Mouse (Mus musculus): ENCODE data around the gene Lamp3. TPM values are rescaled to one million over a fixed set of nuclear protein-coding genes. Genes with fewer than 3 reads are reported as not detected.
"Not testable (repeated sequence)": the region's sequence is repeated elsewhere in the genome, so short reads cannot be mapped to it uniquely, and the experiment has no call there.

Lamp3 gene
- polyA plus RNA-seq, 1 experiment from 2014 or later, result not detected

DNA sequence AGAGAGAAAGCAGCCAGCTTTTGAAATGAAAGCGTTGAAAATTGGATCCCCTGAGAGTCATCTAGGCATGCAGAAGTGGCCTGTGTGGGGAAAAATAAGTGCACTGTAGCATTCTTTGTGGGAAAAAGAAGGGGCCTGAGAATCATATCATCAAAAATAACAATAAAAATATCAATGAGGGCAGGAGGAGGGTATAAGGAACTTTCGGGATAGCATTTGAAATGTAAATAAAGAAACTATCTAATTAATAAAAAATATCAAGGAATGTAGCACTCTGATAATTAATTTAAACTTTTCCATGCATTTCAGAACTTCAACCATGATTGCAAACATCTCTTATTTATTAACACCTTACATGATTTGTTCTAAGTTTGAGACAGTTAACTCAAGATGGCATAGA is 94.4 kb downstream of the Lamp3 start, which contains the start of gene Olfr170:
TSS of gene Olfr170 (minus strand) at position 101 of the 400 bp plus-strand sequence.
- H3K9me3 ChIP-seq (ENCODE audit: control insufficient read depth, low read length); ATAC-seq (ENCODE audit: low read depth); H3K4me2 ChIP-seq (ENCODE audit: low read depth, low read length); H3K9ac ChIP-seq (replicated peaks; ENCODE audit: low read depth, low read length); H3K27me3 ChIP-seq (ENCODE audit: control insufficient read depth, insufficient read depth, low read length); H3K4me1 ChIP-seq (ENCODE audit: control insufficient read depth, insufficient read depth, low read length); H3K36me3 ChIP-seq (ENCODE audit: control insufficient read depth, insufficient read depth, low read length); H3K4me3 ChIP-seq (ENCODE audit: low read depth, low read length); H3K27ac ChIP-seq (ENCODE audit: low read depth, low read length): not testable (repeated sequence)
- WGBS, result 89% methylated on average over 2 of the region's 2 CpGs

Other genes starting within 250 kb of the Lamp3 start
- not detected in 2 replicates for gene Olfr166, start 222.7 kb downstream of the Lamp3 start, polyA plus RNA-seq (2014; fragmentation: Nextera tagmentation; extraction: Ambion mirVana)
- gene Olfr167, start 184.1 kb downstream of the Lamp3 start, polyA plus RNA-seq (2014; fragmentation: Nextera tagmentation; extraction: Ambion mirVana), result not detected in 2 replicates
- not detected in 2 replicates for gene Olfr168, start 170.8 kb downstream of the Lamp3 start, polyA plus RNA-seq (2014; fragmentation: Nextera tagmentation; extraction: Ambion mirVana)
- gene Olfr169, start 134.6 kb downstream of the Lamp3 start, polyA plus RNA-seq (2014; fragmentation: Nextera tagmentation; extraction: Ambion mirVana), result not detected in 2 replicates
- not detected in 2 replicates for gene Olfr170, start 94.5 kb downstream of the Lamp3 start, polyA plus RNA-seq (2014; fragmentation: Nextera tagmentation; extraction: Ambion mirVana)
- not detected in 2 replicates for gene Olfr171, start 76.5 kb downstream of the Lamp3 start, polyA plus RNA-seq (2014; fragmentation: Nextera tagmentation; extraction: Ambion mirVana)
- gene B3gnt5, start 53.8 kb upstream of the Lamp3 start, polyA plus RNA-seq (2014; fragmentation: Nextera tagmentation; extraction: Ambion mirVana), result 51.5 TPM in 2 replicates